Mouse (Mus musculus) c-Kit-negative CD71-positive TER-119-positive erythroid progenitor cells, embryonic 14.5 days (primary cell): ENCODE measurements around the gene Fgfr2.

Experiments used
- DNase-seq: peaks from one replicate; pipeline ENCODE4 v3.0.0-alpha.2; 2013; ENCODE audit warnings: low read depth, low spot score

Fgfr2 gene

DNA sequence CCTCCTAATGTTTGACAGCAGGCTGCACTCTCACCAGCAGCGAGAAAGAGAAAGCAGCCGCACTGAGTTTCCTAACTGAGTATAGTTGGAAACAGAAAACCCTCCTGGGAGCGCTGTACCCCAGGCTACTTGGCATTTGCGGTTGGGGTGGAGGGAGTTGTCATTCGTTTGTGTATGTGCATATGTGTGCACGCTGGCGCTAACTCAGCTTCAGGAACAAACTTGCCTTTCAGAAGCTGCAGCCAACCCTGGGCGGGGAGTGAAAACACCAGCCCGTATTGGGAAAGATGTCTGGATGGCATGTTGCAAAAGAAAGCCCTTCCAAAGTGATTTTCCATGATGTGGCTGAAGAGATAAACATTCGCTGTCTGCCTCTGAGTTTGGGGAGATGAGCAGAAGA lies 2546.2 kb downstream of the Fgfr2 start:
- DNase-seq, result no peak

DNA sequence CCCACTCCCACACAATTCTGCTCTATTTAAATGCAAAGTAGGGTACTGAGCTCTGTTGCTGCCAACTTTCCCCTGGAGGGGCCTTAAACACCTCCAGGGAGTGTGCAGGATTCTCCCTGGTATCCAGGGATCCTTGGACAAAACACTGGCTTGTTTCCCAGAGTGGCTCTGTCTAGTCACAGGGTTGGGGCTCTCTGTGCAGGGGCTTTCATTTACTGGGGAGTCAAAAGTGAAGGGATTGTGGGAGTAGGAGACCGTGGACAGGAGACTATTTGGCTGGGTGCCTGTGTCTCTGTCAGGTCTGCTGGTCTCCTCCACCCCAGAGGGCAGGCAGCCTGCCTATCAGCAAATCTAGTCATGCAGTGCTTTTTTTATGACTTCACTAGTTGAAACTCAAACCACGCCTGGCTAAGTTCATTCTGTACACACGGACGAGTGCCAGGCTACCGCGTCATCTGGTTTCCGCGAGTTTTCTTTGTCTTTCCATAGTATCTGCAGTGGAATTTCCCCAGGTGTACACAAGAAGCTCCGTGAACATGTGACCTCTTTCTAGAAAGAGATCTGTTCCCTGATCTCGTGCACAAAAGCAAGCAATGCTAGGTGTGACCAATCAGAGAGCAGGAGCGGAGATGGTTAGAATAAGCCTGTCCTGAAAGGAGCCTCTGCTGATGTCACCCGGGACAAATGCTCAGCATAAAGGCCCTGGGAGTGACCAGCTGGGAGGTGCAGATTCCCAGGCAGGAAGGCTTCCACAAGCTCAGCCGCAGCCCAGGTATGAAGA lies 2548.7 kb downstream of the Fgfr2 start:
- DNase-seq, result no peak

DNA sequence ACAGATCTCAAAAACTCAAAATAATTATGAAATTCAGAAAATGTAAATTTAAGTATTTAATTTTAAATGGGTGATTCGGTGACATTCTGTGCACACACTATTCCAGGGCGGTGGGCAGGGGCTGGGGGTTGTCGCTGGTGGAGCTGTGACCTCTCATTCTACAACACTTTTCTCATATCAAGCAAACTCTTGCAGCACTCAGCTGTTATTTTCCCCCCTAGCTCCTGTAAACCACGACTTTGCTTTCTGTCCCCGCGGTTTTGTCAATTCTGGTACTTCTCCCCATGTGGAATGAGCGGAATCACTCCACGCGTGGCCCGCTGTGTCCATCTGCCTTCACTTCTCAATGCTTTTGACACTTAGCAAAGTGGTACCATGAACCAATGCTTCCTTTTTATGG lies 2549.4 kb downstream of the Fgfr2 start:
- no peak for DNase-seq

DNA sequence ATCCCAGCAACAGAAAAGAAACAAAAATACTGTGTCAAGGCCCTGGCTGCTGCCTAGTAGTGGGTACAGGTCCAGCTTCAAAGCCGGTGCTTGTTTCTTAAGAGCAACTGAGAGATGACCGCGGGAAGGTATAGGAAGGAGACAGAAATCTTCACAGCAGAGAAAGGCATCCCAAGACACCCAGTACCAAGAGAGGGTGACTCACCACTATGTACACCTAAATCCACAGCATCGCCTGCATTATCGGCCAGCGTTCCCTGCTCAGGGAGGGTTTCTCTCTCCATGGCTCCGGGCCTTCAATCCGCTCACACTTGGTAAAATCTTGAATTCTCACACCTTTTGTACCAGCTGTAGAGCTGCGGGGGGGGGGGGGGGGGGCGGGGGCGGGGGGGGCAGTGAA lies 2550.3 kb downstream of the Fgfr2 start, which contains the start of gene Nsmce4a:
TSS of gene Nsmce4a (minus strand) at position 298 of the 400 bp plus-strand sequence.
- DNase-seq, result no peak

DNA sequence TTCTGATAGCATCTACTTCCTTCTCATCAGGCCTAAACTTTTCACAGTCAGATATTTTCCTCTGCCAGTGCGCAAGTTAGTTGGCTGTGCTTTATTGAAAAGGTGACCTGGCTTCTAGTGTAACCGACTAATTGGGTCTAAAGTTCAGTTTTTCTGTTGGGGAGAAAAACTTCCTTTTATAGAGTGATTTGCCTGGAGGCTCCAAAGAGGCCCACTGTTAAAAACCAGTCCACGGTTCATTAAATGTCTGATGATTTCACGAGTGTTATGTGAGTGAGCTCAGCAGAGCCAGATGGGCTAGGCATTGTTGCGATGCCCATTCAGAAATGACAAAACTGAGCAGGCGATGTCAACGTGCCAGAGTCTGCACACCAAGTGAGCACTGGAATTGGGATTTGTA lies 2552.7 kb downstream of the Fgfr2 start:
- DNase-seq, result no peak

DNA sequence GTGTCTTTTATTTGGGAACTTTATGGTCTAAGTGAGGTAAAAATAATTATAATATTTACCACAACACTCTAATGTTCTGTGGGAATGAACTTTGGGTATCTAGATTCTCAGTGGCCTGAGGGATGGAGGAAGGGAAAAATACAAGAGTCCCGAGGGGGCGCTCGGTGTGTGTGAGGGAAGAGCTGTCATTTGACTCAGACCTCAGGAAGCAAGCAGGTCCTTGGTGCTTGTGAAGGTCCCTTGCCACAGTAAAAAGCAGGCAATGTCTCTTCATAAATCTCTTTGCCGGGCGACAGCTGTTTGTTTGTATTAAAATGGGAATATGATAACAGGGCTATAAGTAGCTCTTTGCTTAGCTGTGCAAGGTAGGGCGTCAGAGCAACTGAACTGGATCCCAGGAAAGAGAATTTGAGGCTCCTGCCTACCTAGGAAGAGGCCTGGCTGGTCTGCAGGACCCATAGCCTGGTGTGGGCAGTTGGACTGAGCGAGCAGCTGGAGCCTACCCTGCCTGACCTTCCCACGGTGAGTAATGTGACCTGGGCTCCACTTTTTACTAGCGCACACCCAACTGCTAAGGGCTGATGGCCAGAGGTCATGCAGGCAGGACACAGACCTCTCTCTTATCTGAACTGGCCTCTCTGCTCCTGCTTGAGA lies 2554.2 kb downstream of the Fgfr2 start:
- DNase-seq, result no peak

DNA sequence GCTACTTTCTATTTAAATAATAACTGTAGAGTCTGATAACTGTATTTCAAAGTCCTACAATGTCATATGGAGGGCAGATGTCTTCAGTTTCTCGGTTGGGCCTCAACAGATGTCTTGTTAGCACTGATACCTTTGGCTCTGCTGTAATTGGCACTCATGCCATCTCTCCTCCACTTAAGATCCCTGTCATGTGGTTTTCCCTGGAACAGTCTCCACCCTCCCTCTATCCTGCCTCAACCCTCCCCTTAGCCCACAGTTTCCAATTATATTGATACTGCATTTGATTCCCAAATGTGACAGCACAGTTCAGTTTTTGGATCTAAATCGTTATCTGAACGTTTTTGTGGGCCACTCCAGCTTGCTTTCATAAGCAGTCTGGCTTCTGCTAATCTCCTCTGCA lies 2558.6 kb downstream of the Fgfr2 start:
- no peak for DNase-seq

DNA sequence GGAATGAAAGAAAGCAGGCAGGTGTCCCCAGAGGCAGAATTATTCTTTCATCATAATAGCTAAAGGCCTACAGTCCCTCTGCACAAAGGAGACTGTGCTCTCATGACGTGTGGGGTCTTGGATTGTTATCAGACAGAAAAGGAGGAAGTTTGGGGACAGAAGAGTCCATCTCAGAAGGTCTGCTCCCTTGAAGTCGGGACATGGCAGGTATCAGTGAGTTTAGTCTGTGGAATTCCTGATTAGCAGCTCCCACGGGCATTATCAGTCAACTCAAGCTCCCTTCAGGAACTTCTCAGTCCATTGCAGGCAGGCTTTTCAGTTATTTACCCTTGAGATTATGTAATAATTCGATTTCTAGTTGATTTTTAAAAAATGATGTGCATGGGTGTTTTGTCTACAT lies 2559.3 kb downstream of the Fgfr2 start:
- DNase-seq, result no peak

DNA sequence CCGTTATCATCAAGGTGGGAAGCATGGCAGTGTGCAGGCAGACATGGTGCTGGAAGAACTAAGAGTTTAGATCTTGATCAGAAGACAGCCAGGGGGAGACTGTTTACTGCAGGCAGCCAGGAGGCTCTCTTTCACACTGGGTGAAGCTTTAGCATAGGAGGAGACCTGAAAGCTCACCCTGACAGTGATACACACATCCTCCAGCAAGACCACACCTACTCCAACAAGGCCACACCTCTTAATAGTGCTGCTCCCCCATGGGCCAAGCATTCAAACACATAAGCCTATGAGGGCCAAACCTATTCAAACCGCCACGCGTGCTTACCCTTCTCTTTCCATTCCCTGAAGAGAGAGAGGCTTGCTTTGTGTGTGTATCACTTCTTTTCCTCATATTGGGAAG lies 2559.9 kb downstream of the Fgfr2 start:
- DNase-seq, result no peak

DNA sequence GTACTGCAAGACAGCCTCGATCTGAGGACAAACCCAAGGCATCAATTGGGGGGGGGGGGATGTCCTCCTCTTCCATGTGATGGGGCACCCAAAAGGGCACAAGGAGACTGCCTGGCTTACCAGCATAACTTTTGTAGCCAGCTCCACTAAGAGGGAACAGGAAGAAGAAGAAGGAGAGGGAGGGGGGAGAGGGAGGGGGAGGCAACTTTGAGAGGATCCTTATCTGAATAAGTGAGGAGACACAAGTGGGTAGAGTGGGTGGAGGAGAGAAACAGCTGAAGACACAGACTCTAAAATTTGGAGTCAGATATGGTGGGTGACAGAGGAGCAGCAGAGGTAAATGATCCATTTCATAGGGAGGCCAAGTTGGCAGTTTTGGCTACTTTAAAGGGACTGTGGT lies 2562.2 kb downstream of the Fgfr2 start:
- no peak for DNase-seq

DNA sequence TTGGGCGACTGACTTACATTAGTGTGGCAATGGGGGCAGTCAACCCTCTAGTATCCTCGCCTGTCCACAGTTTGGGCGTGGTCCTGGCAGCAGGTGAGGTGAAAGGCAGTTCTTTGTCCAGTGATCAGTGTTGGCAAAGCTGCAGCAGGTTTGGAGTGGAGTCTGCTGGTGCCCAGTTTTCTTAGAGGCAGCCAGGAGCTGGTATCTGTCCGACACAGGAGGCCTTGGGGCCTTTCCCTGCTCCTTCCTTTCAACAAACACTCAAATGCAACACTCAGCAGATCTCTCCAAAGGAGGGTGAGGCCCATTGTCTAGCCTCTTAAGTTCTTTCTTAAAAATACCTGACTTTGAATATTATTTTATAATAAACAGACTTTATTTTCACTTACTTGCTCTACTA lies 2564.6 kb downstream of the Fgfr2 start:
- DNase-seq, result no peak

DNA sequence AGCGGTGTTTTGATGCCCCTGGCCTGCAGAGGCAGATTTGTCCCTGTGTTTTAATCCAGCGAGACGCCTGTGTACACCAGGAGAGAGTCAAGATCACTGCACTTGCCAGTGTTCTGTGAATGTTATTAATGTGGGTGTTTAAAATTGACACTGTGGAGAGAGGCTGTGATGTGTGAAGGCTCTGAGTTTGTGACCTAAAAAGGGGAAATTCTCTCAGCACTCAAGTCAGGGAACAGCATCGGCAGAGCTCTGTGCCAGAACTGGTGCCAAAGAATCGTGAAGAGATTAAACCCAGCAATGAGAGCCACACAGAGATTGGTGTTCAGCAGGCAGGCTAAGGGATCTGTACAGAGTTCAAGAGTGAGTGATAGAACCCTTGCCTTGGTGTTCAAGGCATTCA lies 2567.6 kb downstream of the Fgfr2 start:
- no peak for DNase-seq

DNA sequence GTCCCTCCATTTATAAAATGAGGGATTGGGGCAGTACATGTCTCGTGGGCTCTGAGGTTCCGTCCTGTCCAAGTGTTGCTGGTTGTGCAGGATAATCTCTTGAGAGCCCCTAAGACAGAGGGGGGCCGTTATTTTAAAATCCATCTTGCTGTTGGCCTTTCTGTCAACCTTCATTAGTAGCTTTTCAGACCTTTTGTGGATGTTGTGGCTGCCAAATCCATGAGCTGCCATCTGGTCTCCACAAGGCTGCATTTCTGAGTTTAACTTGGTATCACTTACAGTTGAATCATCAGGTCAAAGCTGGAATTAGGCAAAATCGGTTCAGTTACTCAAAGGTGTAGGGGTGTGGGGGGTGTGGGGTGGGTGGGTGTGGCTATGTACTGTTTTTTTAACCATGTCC lies 2569.8 kb downstream of the Fgfr2 start:
- no peak for DNase-seq

DNA sequence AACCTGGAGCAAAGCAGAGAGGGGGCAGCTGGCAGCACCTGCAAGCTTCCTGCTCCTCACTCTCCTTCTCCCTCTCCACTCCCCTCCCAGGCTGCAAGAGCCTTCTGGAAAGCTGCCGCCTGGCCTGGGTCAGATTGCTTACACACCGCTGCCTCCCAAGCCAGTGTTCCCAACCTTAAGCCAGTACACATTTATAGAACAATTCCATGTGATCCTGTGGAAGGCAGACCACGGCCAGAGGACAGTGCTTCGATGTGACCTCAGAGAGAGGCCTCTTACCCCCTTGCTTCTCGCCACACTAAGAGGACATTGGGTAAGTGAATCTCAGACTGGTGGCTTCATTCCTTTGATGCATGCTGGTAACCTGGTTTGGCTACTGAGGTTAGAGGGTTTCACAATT lies 2570.4 kb downstream of the Fgfr2 start:
- DNase-seq, result no peak

DNA sequence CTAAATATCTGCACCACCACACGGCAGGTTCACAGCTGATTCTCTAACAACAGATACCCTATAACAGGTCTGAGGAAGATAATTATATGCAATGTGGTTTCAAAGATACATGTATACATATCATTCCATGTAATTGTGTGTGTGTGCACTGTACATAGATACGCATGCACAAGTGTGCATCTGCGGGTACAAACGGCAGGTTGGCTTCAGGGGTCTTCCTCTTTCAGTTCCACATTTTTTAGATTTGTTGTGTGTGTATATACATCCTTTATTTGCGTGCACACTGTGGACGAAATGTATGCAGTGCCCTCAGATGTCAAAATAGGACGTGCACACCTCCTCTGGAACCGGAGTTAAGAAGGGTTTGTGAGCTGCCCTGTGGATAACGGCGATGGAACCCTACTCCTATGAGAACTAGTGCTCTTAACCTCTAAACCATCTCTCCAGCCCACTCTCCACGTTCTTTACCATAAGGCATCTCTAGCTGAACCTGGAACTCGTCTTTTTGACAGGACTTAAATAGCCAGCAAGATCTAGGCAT lies 2575.4 kb downstream of the Fgfr2 start:
- no peak for DNase-seq

DNA sequence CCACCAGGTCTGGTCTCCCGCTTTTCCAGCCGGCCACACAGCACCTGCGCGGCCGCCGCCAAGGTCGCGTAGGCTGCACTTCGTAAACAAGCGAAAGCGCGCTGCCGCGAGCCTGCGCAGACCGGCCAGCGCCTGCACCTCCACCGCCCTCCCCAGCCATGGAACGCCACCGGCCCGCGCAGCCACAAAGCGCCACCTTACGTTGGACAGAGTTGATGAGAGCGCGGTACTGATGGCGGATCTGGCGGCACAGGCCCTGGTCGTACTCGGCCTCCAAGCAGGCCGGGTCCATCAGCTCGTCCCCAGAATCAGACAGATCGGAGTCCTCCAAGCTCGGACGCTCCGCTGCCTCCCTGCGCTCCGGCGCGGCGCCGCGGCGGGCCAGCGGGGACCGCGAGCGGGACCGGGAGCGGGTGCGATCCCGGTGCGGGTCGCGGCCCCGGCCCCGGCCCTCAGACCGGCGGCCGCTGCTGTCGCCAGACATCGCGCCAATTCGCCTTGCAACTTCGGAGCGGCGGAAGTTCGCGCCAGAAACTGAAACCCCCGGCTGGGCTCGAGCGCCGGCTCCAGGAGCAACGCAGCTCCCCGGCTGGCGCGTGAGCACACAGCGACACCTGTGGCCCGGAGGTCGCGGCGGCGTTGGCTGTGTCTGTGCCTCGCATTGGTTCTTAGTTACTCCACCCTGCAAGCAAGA lies 2576.2 kb downstream of the Fgfr2 start:
- DNase-seq, result peak; percentile 79

DNA sequence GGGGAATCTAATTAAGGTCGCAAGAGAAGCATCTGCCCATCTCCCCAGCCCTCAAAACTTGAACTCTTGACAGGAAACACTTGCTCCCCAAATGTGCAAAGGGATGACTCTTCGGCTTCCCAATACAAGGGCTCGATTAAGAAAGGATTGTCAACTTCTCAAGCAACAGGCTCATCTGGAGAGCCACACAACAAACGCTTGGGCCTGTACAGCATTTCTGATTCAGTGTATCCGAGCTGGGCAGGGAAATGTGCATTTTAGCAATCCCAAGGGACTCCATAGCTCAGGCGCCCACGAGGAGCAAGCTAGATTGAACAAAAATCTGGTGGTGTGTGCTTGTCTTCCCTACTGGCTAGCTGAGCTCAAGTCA lies 2576.7 kb downstream of the Fgfr2 start:
- DNase-seq, result no peak

DNA sequence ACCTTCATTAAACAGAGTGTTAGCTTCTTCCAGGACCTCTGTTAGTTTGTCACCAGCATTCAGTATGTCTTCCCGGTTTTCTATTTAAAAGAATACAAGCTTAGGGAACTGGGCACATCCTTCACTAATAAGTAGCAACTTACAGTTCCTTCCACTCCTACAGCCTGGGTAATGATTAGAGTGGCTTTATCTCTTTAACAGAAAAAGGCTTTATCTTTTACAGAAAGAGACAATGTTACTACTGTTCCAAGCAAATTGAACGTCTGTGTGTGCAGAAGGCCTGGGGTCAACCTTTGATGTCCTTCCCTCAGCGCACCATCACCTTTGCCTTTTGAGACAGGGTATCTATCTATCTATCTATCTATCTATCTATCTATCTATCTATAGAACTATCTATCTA lies 2577.3 kb downstream of the Fgfr2 start:
- DNase-seq, result no peak

DNA sequence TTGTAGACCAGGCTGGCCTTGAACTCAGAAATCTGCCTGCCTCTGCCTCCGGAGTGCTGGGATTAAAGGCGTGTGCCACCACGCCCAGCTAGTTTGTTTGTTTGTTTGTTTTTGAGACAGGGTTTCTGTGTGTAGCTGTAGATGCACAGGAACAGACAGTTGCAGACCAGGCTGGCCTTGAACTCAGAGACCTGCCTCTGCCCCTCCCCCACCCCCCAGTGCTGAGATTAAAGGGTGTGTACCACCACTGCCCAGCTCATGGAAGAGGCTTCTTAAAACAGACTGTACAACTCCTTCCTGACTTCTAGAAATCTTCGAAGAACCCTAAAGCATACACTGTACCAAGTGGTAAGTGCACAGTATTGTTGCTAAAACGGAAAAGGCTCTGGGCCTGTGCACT lies 2577.7 kb downstream of the Fgfr2 start:
- DNase-seq, result no peak

DNA sequence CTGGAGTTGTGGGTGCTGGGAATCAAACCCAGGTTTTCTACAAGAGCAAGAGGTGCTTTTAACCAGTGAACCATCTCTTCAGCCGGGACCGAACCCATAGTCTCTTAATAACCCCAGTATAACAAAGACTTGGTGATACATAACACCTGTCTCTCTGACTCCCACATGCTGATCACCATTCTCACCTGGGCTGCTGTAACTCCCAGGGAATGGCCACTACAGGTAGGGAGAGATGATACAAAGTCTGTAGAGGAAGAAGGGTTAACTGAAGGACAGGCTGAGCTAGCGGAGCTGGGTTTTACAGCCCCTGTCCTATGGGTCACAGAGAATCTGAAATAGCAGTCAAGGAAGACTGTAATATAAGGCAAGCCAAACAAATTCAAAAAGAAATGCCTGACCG lies 2580.0 kb downstream of the Fgfr2 start:
- DNase-seq, result no peak

DNA sequence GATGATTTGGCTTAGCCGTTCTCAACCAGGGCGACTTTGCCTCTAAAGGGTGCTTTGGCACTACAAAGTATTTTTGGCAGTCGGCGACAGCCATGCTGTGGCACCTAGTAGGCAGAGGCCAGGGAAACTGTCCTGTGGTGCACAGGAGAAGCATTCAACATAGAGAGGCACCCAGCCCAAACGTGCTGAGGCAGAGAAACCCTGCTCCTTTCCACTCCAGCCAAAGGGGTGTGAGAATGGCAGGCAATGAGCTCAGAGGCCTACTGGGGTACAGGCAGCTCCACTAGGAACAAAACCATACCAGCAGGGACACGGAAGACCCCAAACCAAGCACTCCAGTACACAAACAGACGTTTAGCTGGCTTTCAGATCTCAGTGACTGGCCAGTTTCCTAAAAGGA lies 2583.0 kb downstream of the Fgfr2 start:
- DNase-seq, result no peak

DNA sequence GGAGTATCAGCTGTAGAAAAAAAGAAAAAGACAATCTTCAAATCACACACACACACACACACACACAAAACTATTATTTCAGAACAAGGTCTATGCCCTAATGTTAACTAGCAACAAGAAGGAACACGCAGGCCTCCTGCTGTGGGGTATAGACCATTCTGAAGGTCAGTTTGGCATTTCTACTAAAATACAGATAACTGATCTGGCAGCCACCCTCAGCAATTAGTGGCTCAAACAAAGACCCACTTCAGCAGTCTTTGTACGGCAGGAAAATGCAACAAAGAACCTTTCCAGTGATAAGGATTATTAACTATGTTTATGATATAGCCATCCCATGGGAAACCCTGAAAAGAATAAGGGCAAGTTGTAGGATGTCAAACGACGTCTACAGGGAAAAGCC lies 2586.1 kb downstream of the Fgfr2 start:
- no peak for DNase-seq

DNA sequence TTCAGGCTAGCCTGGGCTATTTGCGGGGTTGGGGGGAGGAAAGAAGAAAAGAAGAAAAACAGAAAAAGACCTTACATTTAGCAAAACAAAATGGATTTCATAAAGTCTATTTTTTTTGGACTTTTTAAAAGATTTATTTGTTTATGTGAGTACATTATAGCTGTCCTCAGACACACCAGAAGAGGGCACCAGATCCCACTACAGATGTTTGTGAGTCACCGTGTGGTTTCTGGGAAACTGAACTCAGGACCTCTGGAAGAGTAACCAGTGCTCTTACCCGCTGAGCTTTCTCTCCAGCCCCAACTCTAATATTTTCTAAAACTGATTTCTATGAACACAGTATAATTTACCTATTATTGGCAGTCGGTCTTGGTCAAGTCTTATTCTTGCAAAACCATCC lies 2588.0 kb downstream of the Fgfr2 start:
- DNase-seq, result no peak
